Mouse (Mus musculus) inflammation-experienced regulatory T-cells (primary cell): ENCODE results near the gene Plekhg2. TPM values are rescaled to one million over a fixed set of nuclear protein-coding genes. Genes with fewer than 3 reads are reported as not detected.

Experiments
- polyA plus RNA-seq, 2 experiments: library from polyadenylated mRNA; unstranded; fragments of 100-300 nt; shearing (Covaris generic); gene quantifications; one replicate each; pipeline ENCODE4 v1.2.1; 2017

Gene Plekhg2
- 10 to 100 TPM; 67.3 to 73.4 TPM for polyA plus RNA-seq

GRCm38 (mm10) chr7:28372251-28373108, at the start of gene Plekhg2:
Gene Plekhg2, minus strand, starts transcription at chr7:28372599.

DNA sequence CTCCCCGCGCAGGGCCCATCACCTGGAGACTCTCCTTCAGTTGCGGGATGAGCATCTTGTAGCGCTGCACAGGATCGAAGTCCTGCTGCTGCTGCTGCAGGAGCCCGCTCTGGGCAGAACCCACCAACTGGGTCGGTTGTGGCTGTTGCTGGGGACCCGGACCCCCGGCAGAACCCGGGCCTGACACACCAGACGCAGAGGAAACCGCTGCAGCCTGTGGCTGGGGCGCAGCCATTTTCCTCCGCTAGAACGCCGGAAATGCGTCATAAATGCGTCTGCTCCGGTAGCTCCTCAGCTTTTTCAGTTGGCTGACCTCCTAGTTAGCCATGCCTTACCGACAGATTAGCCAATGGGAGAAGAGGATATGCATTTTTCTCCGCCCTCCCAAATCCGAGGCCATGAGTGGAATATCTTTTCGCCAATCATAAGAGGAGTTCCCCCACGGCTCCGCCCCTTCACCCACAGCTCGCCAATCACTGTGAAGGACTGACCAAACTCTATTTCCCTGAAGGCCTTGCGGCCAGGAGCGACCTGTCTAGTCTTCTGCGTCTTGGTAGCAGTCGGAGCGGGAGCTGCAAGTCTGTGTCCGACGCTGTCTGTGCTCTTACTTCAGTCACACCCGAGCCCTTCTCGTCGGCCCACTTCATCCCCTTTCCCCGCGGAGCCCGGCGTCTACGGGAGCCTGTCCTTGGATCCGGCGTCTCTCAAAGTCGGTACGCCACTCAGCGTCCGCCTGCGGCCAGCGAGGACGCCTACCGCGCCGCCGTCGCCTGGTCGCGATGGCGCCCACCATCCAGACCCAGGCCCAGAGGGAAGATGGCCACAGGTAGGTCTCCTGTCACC, 20.3 kb upstream of the Plekhg2 start, which contains the start of the genes Med29 and Paf1:
Med29 (minus strand) TSS at position 280 of the 843 bp plus-strand sequence.
Paf1 (plus strand) TSS at position 523 of the 843 bp plus-strand sequence.

GRCm38 (mm10) chr7:28380237-28381016, 8.0 kb upstream of the Plekhg2 start, which contains the start of gene Zfp36:
Gene Zfp36, minus strand, starts transcription at chr7:28380253.

DNA sequence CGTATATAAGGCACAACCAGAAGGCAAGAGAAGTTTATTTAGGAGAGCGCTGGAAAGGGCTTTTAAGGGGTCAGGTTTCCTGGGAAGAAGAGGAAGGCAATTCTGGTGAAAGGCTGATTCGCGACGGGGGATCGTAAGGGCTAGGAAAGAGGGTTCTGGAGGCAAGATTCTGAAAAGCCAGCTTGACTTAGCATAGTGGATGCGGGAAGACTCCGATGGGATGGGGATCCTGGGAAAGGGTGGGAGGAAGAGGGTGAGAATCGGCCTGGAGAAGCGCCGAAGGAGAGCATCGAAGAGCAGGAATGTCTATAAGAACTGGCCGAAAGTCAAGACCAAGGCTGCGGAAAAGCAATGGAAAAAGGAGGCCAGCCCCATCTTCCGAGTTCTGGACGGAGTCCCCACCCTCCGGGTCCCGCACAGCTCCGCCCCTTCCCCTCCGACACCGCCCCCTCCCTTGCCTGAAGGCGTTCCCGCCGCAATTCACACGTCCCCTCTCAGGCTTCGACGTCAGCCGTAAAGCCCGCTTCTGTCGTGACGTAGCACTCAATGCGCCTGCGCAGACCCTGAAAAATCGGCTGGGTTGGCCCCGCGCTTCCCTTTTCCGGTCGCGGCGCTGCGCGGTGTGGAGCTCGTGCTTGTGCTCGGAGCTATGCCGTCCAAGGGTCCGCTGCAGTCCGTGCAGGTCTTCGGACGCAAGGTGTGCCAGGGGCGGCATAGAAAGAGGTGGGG, 22.1 kb downstream of the Plekhg2 start, which contains the start of gene Rps16:
Rps16 (plus strand) TSS at position 498 of the 729 bp plus-strand sequence.

GRCm38 (mm10) chr7:28338108-28338998, 34.0 kb downstream of the Plekhg2 start, which contains the start of gene Supt5:
Gene Supt5, minus strand, starts transcription at chr7:28338746.

DNA sequence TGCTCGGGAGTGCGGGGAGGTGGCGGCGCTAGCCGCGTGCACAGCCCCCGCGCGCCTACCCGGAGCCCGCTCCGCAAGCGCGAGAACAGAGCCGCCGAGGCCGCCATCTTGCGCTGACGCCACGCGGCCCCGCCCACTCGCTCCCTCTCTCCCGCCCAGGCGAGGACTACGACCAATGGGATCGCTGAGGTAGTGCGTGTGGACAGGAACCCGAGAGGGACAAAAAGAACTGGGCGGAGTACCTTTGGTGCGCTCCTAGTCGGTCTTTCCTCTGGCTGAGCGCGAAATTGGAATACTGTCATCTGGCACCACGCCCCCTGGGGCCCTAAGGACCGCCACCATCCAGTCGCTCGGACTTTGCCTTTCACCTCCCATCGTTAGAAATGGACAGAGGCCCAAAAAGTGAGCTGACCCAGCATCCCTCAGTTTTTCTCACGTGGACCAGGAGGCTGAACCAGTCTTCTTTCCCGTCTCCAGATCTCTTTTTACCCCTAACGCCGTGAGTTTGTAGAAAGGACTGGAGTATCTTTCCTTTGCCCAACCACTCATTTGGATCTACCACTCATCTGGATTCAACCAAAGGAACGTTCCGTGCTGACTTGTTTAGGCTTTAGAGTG, 60.4 kb downstream of the Plekhg2 start, which contains the start of gene Timm50:
Timm50 (minus strand) TSS at position 147 of the 618 bp plus-strand sequence.

Other genes with a start within 250 kb of the Plekhg2 start
- gene 9530053A07Rik, start 243.1 kb downstream of the Plekhg2 start, polyA plus RNA-seq, result under 1 TPM; 0.08 to 0.70 TPM
- gene Fbl, start 202.9 kb downstream of the Plekhg2 start, polyA plus RNA-seq, result 100 to 1,000 TPM; 151 to 160 TPM
- gene Dyrk1b, start 193.1 kb downstream of the Plekhg2 start, polyA plus RNA-seq, result 10 to 100 TPM; 11.0 to 12.3 TPM
- 10 to 100 TPM; 18.0 to 22.6 TPM for gene Eid2, start 104.7 kb downstream of the Plekhg2 start, polyA plus RNA-seq
- gene Eid2b, start 94.9 kb downstream of the Plekhg2 start, polyA plus RNA-seq, result 1 to 10 TPM; 4.2 to 6.9 TPM
- gene Selenov, start 81.4 kb downstream of the Plekhg2 start, polyA plus RNA-seq, result under 1 TPM in 1 of 2 experiments, not detected in 1; 0.75 TPM
- under 1 TPM in 1 of 2 experiments, not detected in 1; 0.83 TPM for gene Dll3, start 70.4 kb downstream of the Plekhg2 start, polyA plus RNA-seq
- gene Timm50, start 60.5 kb downstream of the Plekhg2 start, polyA plus RNA-seq, result 10 to 100 TPM; 74.5 to 88.5 TPM
- 100 to 1,000 TPM; 165 to 199 TPM for gene Supt5, start 33.9 kb downstream of the Plekhg2 start, polyA plus RNA-seq
- gene Rps16, start 21.9 kb downstream of the Plekhg2 start, polyA plus RNA-seq, result 100 to 1,000 TPM; 680 to 735 TPM
- 100 to 1,000 TPM; 254 to 461 TPM for gene Zfp36, start 7.7 kb upstream of the Plekhg2 start, polyA plus RNA-seq
- 10 to 100 TPM; 27.4 to 29.1 TPM for gene Med29, start 20.1 kb upstream of the Plekhg2 start, polyA plus RNA-seq
- gene Paf1, start 20.4 kb upstream of the Plekhg2 start, polyA plus RNA-seq, result 100 to 1,000 TPM; 116 to 155 TPM
- gene Gmfg, start 64.8 kb upstream of the Plekhg2 start, polyA plus RNA-seq, result 100 to 1,000 TPM; 310 to 538 TPM
- 1 to 10 TPM in 1 of 2 experiments, under 1 TPM in 1; 0.86 to 5.1 TPM for gene Lrfn1, start 79.4 kb upstream of the Plekhg2 start, polyA plus RNA-seq
- under 1 TPM in 1 of 2 experiments, not detected in 1; 0.48 TPM for gene Ifnl2, start 137.9 kb upstream of the Plekhg2 start, polyA plus RNA-seq
- gene Ifnl3, start 150.2 kb upstream of the Plekhg2 start, polyA plus RNA-seq, result under 1 TPM in 1 of 2 experiments, not detected in 1; 0.60 TPM
- not detected for gene Sycn, start 168.3 kb upstream of the Plekhg2 start, polyA plus RNA-seq
- not detected for gene Nccrp1, start 174.7 kb upstream of the Plekhg2 start, polyA plus RNA-seq
- 10 to 100 TPM; 23.9 to 30.0 TPM for gene Samd4b, start 225.5 kb upstream of the Plekhg2 start, polyA plus RNA-seq
- 1 to 10 TPM; 6.3 to 8.7 TPM for gene Pak4, start 225.6 kb upstream of the Plekhg2 start, polyA plus RNA-seq